Mouse (Mus musculus): ENCODE measurements around the gene Neurl4.
A peak's percentile ranks its signal among the peaks of the same experiment; 100 is the strongest.
"Not testable (repeated sequence)": the region's sequence is repeated elsewhere in the genome, so short reads cannot be mapped to it uniquely, and the experiment has no call there.

Neurl4 gene

GRCm38 (mm10) chr11:69900471-69901405, at the start of gene Neurl4, which contains the start of gene 2810408A11Rik:
TSS of gene Neurl4 (plus strand) at chr11:69901072.
TSS of gene 2810408A11Rik (minus strand) at chr11:69900987.
- DNase-seq = peak; percentile 91

GRCm38 (mm10) chr11:69853994-69854393, 46.9 kb upstream of the Neurl4 start:
- no peak for DNase-seq

- DNase-seq = no peak
Measured at GRCm38 (mm10) chr11:69854680-69855079, 46.2 kb upstream of the Neurl4 start.

GRCm38 (mm10) chr11:69855347-69855746, 45.5 kb upstream of the Neurl4 start:
- DNase-seq = peak; percentile 46

GRCm38 (mm10) chr11:69858113-69858998, 42.5 kb upstream of the Neurl4 start, which contains the start of gene Tnk1:
TSS of gene Tnk1 (minus strand) at chr11:69858730.
- DNase-seq = peak; percentile 49

GRCm38 (mm10) chr11:69863729-69864128, 37.1 kb upstream of the Neurl4 start:
- DNase-seq = not testable (repeated sequence)

GRCm38 (mm10) chr11:69864138-69864860, 36.6 kb upstream of the Neurl4 start:
- DNase-seq = no peak

GRCm38 (mm10) chr11:69865561-69865960, 35.3 kb upstream of the Neurl4 start:
- DNase-seq = no peak

- DNase-seq = no peak
Measured at GRCm38 (mm10) chr11:69867335-69867734, 33.5 kb upstream of the Neurl4 start.

DNA sequence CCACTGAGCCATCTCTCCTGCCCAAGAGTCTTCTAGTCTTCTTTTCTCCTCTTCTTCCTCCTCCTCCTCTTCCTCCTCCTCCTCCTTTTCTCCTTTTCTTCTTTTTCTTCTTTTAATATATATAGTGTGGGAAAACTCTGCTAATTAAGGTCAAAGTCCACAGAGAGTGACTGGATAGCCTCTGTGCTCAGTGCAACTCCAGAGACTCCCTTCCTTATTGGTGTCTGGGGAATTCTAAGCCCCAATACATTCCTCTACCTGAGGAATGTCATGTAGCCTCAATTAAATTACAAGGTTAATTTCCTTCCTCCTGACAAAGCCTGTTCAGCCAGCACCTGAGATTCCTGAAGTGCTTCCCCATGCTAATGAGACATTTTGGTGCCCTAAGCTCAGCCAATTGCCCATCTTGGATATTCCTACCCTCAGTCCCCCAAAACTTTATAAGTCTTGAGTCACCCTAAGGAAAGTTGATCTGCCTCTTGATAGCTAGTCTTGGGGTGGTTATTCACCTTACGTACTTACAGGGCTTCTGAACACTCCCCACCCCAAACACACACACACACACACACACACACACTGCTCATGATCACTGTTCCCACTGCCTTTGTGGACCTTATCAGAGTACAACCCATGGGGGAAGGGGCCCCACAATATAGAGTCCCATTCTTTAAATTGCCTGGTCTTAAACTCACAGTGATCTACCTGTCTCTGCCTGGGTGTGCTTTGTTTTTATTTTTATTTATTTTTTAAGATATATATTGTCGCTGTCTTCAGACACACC, 30.4 kb upstream of the Neurl4 start:
- no peak for DNase-seq

DNA sequence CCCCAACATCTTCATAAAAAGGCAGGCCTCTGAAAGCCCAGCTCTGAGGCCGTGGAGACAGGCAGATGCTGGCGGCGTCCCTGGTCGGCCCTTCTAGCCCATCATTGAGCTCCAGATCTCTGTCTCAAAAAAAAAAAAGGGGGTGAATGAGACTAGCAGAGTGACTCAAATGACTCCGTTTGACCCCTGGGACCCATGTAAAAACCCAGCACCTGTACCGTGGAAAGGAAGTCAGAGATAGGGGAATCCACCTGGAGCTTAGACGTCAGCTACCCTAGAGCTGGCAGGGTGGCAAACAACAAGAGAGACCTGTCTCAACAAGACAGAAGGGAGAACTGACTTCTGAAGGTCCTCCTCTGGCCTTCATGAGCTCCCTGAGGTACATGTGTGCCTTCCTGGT, 29.1 kb upstream of the Neurl4 start:
- DNase-seq = no peak

GRCm38 (mm10) chr11:69872451-69872850, 28.4 kb upstream of the Neurl4 start:
- DNase-seq = no peak

DNA sequence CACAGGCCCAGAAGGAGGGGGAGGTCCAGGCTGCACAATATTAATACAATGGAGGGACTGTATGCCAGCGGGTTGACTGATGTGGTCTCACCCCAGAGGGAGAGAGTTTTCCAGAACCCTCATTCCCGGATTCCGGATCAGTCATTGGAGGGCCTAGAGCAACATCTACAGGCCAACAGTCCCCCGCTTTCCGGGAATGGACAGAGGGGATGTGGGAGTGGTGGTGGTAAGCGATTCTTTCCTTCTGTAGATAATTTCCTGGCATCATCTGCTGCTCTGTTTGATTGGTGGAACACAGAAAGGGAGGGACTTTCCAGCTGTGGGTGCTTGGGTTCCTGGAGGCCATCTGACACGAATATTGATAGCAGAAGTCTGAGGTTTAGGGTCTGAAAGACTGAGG, 24.7 kb upstream of the Neurl4 start:
- peak; percentile 71 for DNase-seq

GRCm38 (mm10) chr11:69876867-69877266, 24.0 kb upstream of the Neurl4 start:
- DNase-seq = peak; percentile 93

DNA sequence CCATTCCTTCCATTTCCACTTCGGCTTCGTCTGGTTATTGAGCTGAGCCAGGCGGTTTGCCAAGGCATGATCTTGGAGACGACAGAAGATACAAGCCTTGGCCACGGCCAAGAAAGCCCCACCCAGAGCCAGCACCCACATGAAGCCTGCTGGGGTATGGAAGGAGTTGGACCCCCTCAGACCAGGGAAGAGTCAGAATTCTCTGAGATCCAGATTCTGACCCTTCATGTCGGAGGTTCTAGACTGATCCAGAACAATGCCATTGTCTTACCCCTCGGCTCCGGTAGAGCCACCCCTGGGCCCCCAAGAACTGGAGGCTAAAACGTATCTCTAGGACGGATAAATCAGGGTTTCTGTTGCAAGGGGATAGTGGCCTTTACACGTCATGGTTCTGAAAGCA, 23.0 kb upstream of the Neurl4 start, which contains the start of gene Tmem95:
Gene Tmem95 (minus strand): TSS at position 141 of the 400 bp plus-strand sequence.
- DNase-seq = no peak

DNA sequence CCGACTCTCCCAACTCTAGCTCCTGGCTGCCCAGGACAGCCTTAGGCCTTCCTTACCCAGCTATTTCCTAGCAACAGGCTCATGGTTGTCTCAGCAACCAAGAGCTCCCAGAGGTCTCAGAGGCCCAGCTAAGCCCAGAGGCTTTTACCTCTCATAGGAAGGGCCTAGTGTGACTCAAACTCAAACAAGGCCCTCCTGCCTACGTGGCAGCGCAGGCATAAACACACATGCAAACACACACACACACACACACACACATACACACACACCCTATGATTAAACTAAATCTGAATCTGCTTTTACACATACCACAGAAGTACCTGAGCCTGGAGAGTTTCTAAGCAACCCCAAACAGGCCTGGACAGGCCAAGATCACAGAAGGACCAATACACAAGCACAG, 22.5 kb upstream of the Neurl4 start:
- DNase-seq = no peak

GRCm38 (mm10) chr11:69878952-69879351, 21.9 kb upstream of the Neurl4 start:
- no peak for DNase-seq

GRCm38 (mm10) chr11:69879711-69880110, 21.2 kb upstream of the Neurl4 start:
- DNase-seq = no peak

DNA sequence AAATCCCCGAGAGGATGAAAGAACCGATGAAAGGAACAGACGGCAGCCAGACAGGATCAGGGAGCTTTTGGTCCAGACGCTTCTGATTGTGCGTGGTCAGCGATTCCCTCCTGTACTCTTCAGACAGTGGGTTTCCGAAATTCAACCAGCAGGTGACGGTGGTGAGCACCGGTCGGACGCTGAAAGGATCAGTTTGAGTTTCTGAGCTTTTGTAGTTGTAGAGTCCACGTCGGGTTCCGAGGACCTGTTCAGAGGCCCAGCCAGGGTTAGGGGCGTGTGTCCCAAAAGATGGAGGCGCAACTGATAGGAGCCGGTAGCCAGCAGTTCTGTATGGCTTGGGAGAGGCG, 20.4 kb upstream of the Neurl4 start:
- peak; percentile 78 for DNase-seq

DNA sequence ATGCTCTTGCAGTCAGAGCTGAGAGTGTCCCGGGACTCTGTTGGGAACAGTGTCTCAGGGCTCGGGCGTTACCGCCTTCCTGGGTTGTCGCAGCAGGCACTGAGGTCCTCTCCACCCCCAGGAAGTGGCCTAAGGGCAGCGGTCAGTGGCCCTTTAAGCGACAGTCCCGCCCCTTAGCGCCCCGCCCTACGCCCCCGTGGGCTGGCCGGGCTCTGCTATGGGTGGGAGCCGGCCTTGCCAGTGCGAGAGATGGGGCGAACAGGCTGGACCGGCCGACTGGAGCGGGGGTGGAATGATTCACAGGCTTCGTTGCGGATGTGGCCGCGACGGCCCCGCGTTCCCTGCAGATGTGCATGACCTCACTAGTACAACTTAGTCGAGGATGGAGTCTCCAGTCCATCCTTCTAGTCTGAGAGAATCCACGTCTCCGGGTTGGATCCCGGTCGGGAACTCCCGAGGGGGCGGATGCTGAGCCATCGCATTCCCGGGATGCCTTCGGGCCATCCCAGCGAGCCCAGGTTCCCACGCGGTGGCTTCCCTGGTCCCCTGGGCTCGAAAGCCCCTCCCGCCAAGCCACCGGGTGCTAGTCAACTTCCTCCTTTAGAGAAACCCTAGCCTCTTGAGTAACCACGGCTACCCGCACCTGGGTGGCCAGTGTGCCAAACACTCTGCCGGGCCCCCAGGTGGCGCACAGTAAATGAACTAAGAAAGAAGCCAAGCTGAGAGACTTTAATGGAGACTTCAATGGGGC, 19.8 kb upstream of the Neurl4 start, which contains the start of gene Kctd11:
Gene Kctd11 (minus strand): TSS at position 554 of the 751 bp plus-strand sequence.
- peak; percentile 93 for DNase-seq
